Mouse (Mus musculus) thymus, postnatal 0 days (tissue): Measurements from ENCODE around the gene Afp. TPM values are rescaled to one million over a fixed set of nuclear protein-coding genes. Genes with fewer than 3 reads are reported as not detected.

Experiments
- DNase-seq: peaks from one replicate; pipeline ENCODE4 v3.0.0-alpha.2; 2015; ENCODE audit warnings: low spot score
- polyA plus RNA-seq: library from polyadenylated mRNA; unstranded; fragments of >200 nt; fragmentation: Nextera tagmentation; extraction: Ambion mirVana; gene quantifications from 2 replicates; pipeline ENCODE4 v1.2.1, GENCODE M21; 2015

Afp gene
- 3.1 TPM in 2 replicates for polyA plus RNA-seq

GRCm38 (mm10) chr5:90490518-90490917 lies at the start of gene Afp:
Afp (plus strand) TSS chr5:90490737.
- no peak for DNase-seq

DNA sequence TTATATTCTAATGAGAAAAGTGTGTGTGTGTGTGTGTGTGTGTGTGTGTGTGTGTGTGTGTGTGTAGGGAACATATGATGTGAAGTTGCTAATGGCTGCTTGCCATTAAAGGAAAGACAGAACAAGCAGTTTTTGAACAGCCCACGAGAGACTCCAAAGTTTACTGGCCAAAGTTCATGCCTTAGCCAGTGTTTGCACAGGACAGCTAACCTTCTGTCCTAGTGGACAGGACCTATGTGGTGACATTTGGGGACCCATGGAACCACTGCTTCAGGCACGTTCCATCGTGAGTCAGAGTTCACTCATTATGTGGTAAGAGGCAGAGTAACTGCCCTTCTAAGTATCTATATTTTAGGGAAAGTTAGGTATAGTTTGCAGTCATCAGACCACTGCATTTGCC lies 43.0 kb upstream of the Afp start:
- DNase-seq: no peak

DNA sequence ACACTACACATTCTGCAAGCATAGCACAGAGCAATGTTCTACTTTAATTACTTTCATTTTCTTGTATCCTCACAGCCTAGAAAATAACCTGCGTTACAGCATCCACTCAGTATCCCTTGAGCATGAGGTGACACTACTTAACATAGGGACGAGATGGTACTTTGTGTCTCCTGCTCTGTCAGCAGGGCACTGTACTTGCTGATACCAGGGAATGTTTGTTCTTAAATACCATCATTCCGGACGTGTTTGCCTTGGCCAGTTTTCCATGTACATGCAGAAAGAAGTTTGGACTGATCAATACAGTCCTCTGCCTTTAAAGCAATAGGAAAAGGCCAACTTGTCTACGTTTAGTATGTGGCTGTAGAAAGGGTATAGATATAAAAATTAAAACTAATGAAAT lies 40.6 kb upstream of the Afp start:
- DNase-seq: no peak

DNA sequence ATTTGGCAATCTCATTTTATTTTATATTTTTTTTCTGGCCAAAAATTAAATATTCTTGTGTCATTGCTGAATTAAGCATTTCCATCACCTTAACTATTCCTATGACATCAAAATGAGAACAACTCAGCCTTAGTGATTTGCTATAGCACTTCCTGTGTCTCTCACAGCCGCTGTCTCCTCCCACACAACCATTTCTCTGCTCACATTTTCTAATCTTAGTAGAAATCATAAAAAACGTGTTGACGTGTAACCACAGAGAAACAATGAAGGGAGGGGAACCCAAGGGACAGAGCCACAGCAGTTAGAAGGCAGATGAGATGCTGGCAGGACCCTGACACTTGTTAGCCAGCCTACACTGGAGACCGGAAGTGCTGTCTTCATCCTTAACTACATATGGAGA lies 37.8 kb upstream of the Afp start:
- peak; percentile 15 for DNase-seq

GRCm38 (mm10) chr5:90457241-90457640 lies 33.3 kb upstream of the Afp start:
- DNase-seq: no peak

DNA sequence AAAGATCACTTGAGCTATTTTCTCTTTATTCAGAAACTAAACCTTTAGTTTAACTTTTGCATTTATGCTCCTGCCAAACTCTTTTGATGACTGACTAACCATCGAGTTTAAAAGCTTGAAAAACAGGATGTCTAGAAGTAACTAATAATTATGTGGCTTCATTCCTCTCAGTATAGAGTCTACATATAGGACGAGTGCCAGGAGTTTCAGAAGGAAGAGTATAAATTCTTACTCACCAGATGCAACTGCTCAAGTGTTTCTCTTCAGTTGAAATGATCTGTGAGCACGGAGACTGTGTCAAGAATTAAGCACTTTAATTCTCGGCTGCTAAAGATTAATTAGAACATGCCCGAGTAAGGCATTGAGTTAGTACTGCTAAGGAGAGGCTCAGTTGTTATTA lies 31.8 kb upstream of the Afp start:
- no peak for DNase-seq

DNA sequence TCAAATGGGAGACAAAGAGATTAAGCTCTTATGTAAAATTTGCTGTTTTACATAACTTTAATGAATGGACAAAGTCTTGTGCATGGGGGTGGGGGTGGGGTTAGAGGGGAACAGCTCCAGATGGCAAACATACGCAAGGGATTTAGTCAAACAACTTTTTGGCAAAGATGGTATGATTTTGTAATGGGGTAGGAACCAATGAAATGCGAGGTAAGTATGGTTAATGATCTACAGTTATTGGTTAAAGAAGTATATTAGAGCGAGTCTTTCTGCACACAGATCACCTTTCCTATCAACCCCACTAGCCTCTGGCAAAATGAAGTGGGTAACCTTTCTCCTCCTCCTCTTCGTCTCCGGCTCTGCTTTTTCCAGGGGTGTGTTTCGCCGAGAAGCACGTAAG lies 29.9 kb upstream of the Afp start, which contains the start of gene Alb:
Alb (plus strand) TSS at position 279 of the 400 bp plus-strand sequence.
- DNase-seq: no peak

DNA sequence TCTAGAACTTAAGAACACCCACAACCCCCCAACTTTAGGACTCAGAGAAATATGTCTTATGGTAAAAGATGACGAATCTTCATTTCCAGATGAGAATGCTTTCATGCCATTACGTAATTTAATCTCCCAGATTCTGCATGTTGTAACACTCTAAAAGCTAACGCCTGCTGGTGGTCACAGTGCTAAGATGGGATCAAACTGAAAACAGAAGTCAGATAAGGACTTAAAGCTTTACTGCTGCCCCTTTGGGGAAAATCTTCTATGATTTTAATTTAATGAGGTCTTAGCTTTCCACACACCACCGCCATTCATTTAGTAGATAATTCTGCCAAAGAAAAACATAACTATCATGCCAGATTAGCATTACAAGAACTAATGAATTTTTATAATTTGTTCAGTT lies 23.7 kb upstream of the Afp start:
- DNase-seq: no peak

DNA sequence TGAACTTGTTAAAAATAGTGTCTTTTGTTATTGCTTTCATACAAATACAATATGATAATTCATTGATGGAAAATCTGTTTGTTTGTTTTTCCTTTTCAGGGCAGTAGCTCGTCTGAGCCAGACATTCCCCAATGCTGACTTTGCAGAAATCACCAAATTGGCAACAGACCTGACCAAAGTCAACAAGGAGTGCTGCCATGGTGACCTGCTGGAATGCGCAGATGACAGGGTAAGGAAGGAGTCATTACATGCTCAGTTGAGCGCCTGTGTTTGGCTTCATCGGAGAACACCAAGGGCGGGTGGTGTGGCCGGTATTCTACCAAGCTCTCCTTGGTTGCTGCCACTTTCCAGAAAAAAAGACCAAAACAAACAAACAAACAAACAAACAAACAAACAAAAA lies 23.3 kb upstream of the Afp start:
- DNase-seq: no peak

GRCm38 (mm10) chr5:90470836-90471235 lies 19.7 kb upstream of the Afp start:
- no peak for DNase-seq

DNA sequence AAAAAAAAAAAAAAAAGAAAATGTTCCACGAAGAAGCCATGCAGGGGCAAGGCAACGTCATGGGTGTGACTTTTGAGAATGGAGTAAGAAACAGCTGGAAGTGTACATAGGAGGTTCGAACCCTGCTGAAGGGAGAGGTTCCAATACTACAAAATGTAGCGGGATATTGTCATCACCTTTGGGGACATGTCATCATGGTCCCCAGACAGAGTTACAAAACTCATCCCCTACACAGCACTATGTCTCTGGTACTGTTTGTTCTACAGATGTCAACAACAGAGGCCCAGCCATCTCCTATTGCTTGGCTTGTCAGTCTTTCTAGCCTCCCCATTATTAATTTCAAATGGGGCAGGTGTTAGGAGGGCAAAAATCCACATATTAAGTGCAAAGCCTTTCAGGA lies 16.6 kb upstream of the Afp start:
- no peak for DNase-seq

DNA sequence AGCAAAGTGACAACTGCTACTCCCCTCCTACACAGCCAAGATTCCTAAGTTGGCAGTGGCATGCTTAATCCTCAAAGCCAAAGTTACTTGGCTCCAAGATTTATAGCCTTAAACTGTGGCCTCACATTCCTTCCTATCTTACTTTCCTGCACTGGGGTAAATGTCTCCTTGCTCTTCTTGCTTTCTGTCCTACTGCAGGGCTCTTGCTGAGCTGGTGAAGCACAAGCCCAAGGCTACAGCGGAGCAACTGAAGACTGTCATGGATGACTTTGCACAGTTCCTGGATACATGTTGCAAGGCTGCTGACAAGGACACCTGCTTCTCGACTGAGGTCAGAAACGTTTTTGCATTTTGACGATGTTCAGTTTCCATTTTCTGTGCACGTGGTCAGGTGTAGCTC lies 16.2 kb upstream of the Afp start:
- no peak for DNase-seq

GRCm38 (mm10) chr5:90476741-90477140 lies 13.8 kb upstream of the Afp start:
- no peak for DNase-seq

GRCm38 (mm10) chr5:90477308-90478140 lies 13.0 kb upstream of the Afp start:
- DNase-seq: no peak

DNA sequence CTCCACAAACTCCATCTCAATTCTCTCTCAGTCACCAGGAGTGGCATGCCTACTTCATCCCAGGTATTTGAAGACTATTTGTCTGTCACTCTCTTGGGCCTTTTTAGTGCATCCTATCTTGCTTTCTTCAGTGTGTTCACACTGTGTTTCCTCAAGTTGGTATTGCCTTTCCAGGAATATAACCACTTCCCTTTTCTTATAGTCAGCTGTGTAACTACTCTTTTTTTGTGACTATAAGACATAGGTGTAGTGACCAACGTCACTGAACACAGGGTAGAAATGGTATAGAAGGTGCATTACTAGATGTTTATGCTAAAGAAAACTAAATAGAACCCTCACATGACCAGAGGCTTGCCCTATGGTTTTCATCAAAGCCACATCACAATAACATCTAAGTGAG lies 11.7 kb upstream of the Afp start:
- no peak for DNase-seq

DNA sequence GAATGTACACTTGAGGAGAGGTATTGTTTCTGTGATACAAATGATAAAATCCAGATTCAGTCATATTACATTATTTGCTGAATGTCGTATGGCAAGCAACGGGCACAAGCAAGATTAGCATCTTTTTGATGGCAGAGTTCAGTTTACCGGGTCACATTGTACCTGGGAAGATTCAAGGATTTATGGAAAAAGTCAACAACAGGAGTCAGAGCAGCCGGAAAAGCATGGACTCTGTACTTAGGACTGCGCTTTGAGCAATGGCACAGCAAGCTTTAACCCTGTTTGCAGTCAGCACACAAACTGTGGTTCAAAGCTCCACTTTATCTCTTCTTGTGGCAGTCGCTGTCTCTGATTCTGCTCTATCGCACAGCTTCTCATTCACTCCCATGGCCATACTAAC lies 4.9 kb upstream of the Afp start:
- DNase-seq: no peak

GRCm38 (mm10) chr5:90488323-90488722 lies 2.2 kb upstream of the Afp start:
- DNase-seq: no peak

GRCm38 (mm10) chr5:90492440-90492839 lies 1.9 kb downstream of the Afp start:
- DNase-seq: peak; percentile 69

- DNase-seq: no peak
Measured at GRCm38 (mm10) chr5:90494308-90494707, 3.8 kb downstream of the Afp start.

- DNase-seq: no peak
Measured at GRCm38 (mm10) chr5:90499509-90499908, 9.0 kb downstream of the Afp start.

DNA sequence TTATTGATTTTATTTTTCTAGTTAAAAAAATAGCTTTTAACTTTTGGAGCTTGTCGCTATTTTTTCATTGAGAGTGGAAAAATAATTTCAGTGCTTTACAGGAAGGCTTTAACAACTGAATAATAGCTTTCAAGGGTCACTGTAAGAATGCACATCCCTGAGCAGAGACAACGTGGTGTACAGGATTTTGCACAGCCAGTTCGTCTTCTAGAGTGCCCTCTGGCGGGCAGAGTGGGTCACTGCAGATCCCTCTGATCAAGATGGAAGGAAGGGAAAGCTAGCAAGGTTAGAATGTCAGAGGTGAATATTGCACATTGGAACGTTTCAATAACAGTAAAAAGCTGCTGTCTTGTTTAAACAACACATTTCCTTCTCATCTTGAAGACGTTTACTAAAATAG lies 10.2 kb downstream of the Afp start:
- peak; percentile 74 for DNase-seq

DNA sequence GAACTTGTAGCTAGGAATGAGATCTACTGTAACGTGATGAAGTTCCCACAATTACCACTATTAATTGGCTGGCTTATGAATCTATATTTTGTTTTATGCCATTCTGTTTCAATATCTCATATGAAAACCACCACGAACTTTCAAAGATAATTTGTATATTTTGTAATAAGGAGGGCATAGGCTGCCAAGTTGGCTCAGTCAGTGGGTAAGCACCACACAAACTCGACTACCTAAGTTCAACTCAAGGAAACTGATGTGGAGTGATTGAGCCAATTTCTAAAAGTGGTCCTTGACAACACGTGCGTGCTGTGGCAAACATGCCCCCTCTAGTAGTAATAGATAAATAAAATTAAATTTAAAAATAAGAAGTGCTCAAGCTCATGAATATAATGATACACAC lies 11.2 kb downstream of the Afp start:
- DNase-seq: no peak

DNA sequence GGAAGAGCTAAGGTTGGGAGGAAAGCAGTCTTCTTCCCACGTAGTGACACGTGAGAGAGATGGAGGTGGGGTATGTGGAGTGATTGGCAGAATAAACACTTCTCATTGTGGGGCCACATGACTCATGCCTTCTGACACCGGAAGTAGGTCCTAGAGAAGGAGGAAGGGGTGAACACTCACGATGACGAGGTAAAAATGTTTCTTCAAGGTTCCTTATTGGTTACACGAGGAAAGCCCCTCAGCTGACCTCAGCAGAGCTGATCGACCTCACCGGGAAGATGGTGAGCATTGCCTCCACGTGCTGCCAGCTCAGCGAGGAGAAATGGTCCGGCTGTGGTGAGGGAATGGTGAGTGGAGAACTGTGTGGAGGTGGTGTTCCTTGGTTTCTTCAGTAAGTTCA lies 14.2 kb downstream of the Afp start:
- peak; percentile 14 for DNase-seq
